Mouse (Mus musculus): Measurements from ENCODE around the gene Gm27179.
"Not testable (repeated sequence)": the region's sequence is repeated elsewhere in the genome, so short reads cannot be mapped to it uniquely, and the experiment has no call there.

- not testable (repeated sequence) for TF ChIP-seq GATA1 (IDR thresholded peaks at IDR 0.05; ENCODE audit: borderline replicate concordance, low read length); FLI1 (IDR thresholded peaks at IDR 0.05; ENCODE audit: low read length)
Measured at GRCm38 (mm10) chr14:69503174-69503573, 9.2 kb downstream of the Gm27179 start, which contains the start of gene Gm16867.

Data from megakaryocyte, embryonic 14.5 days (primary cell).